Mouse (Mus musculus) liver, postnatal 0 days (tissue): ENCODE data around the gene Nbeal1.

Source experiments
- CTCF ChIP-seq: sonication (generic); IDR thresholded peaks from 2 replicates; pipeline ENCODE4 v1.5.1; 2016; ENCODE audit warnings: antibody characterized with exemption, low read depth
- EP300 ChIP-seq: IDR thresholded peaks from 2 replicates; pipeline ENCODE4 v1.6.1; 2016; ENCODE audit warnings: antibody characterized with exemption, low read depth, mild to moderate bottlenecking

DNA sequence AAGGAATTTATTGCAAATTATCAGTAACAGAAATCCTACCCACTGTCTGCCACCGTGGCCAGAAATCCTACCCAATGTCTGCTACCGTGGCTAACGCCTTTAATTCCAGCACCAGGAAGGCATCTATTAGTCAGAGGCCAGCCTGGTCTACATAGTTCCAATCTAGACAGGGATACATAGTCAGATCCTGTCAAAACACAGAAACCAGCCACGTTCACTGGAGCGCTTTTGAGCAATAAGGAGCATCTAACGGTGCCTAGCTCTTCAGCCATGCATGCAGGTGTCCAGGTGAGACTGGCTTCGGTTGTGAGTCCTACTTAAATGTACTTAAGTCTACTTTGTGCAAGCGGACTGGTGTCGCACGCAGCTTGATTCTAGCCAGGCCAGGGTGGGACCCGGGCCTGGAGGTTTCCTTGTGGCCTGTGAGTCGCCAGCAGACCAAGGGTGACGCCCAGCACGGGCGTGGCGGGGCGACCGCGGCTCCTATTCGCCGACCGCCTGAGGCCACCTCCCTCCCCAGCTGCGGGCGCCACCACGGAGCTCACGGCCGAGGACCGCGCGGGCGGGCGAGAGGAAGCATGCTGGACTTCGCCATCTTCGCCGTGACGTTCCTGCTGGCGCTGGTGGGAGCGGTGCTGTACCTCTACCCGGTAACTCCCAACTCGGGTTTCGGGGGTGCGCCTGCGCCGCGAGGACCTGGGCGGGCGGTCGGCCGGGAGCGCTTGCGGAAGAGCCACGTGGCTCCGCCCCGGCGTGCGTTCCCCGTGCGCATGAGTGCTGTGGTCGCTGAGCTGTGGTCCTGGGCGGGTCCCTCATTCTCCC is 162.6 kb downstream of the Nbeal1 start, which contains the start of gene Cyp20a1:
- TF ChIP-seq CTCF: peak; percentile 12; the same call in 1 of the 2 replicates
- no peak for TF ChIP-seq EP300
